Mouse (Mus musculus) adrenal gland, postnatal 14 days (tissue): ENCODE data around the gene Aplf. TPM values are rescaled to one million over a fixed set of nuclear protein-coding genes. Genes with fewer than 3 reads are reported as not detected.
A peak's percentile ranks its signal among the peaks of the same experiment; 100 is the strongest.

Experiments used
- DNase-seq: peaks from one replicate; pipeline ENCODE4 v3.0.0; 2021; ENCODE audit warnings: mixed read lengths
- total RNA-seq: library from RNA; stranded (reverse); gene quantifications from 2 replicates; pipeline ENCODE4 v1.2.3, GENCODE M21; 2021

The Aplf gene
- total RNA-seq, 1 experiment from 2014 or later, result 5.9 TPM

- no peak for DNase-seq
These were observed 48.8 kb downstream of the Aplf start for GRCm38 (mm10) chr6:87623151-87623550.

DNA sequence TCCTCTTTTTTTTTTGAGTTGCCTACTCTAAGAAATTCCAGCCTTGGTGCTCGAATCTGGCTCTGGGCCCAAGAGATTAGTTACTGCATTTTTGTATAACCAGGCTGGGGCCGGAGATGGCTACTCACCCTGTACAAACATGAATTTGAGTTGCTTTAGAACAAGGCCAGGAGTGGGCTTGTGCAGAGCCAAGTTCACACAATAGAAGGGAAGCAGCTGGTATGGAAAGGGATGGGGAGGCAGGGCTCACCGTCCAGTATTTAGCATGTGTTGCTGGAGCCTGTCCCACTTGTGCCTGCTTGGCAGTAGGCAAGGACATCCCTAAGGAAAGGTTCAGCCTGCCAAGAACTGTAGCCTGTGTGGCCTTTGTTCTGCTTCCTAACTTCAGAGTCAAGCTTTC, 50.7 kb downstream of the Aplf start:
- peak; percentile 74 for DNase-seq

DNA sequence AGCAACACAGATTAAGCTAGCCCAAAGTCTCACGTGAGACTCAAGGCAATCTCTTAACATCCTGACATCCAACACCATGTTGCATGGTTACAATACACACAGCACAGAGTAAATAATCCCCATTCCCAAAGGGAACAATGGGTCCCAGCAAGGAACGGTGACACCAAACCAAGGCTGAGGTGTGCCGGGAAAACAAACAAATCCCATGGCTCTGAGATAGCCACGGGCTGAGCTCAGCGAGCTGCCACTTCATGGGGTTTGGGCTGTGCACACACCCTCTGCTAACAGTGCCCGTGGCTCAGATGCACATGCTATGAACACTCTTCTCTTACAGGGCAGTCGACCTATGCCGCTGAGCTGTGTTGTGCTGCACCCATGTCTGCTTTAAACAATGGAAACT, 54.0 kb downstream of the Aplf start:
- DNase-seq, result no peak

GRCm38 (mm10) chr6:87615696-87616083, 56.3 kb downstream of the Aplf start:
- no peak for DNase-seq

DNA sequence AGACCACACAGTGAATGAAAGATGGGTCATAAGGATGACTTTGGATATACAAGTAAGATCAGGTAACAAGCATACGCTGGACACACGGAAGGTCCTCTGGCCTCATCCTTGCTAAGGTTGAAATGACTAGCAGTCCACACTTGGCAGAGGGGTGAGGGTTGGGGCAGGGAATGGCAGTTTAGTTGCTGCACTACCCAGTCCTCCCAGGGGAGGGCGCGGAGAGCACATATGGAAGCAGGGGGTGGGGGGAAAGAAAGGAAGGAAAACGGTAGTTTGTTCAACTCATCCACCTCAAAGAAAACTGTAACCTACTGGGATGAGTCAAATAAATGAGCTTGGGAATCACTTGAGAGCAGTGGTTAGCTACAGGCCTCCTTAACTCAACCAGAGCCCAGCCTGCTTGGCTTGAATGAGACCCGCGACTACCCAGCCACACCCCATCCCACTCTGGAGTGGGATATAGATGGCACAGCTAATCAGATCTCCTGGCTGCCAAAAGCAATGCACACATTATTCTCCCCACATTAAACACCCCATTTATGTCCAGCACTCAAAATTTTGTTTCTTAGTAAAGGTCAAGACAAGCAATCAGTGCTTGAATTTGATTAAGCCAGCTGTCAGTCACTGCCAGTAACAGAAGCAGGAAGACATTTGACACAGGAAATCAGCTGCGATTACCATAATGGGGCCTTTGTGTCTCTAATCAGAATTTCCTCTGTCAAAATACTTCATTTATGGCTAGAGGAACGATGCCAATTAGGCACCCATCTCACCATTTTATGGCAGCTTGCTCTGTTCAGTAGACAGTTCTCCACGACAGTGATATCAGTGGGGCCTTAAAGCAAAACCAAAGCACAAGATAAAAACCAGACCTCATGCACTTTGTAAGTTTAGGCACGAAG, 56.9 kb downstream of the Aplf start:
- peak; percentile 79 for DNase-seq

DNA sequence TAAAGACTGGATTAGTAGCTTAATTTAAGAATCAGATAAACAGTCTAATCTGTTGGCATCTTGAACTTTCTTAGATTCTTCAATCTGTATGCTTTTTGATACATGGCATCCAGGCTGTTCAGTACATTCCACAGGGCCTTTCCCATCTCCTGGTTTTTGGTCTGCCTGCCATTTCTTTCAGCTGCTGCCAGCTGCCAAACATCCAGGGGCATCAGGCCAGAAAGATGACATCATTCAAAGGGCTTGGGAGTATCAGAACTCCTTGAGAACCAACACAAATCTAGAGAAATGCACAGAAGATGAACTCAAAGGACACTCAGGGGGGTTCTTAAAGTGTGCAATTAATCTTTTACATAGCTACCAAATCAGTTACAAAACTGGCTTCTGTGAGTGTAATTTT, 72.2 kb downstream of the Aplf start:
- peak; percentile 84 for DNase-seq

DNA sequence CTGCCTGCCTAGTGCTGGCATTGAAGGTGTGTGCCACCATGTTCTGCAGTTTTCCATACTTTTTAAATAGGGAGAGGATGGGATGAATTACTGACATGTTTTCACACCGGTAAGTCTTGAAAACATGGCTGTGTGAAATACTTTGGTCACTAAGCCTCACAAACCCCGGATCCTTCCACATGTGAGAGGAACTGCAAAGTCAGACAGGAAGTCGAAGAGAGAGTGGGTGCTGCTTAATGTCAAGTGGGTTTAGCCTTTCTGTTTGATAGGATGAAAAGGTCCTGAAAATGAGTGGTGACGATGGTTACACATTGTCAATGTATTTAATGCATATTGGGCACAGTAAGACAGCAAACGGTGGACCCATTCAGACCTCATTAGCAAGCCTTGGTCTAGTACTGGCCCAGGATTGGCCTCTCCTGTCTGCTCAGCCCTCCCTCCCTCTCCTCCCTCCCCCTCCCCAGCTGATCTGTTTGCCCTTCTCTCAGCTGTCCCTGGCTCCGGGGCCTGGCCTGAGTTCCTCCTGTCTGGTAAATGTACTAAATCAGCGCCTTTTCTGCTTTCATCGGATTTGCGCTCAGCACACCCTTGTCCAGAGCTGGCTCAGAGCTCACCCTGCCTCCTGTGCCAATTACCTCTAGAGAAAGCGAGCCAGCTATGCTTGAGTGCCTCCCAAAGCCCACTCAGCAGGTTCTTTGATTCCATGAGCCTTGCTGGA, 74.7 kb downstream of the Aplf start:
- no peak for DNase-seq

DNA sequence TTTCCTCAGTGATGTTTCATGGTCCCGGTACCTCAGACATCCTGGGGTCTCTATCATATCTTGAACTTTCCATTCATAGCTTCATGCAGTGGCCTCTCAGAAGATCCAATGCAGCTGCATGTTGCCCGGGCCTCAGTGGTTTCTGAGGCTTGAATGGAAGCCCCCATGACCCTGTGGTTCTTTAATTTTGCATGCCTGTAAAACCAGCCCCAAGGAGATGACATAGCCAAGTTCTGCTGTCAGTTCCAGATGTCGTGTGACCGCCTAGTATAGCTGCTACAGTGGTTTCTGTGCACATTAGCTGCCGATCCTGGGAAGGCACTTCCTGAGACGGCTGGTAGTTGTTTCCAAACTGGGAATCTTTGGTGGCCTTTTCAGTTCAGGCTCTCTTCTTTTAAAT, 77.8 kb downstream of the Aplf start:
- DNase-seq, result no peak

GRCm38 (mm10) chr6:87590394-87591281, 81.4 kb downstream of the Aplf start, which contains the start of gene Prokr1:
Prokr1 (minus strand) TSS chr6:87590743.
- DNase-seq, result peak; percentile 67

- DNase-seq, result no peak
These were observed 82.1 kb downstream of the Aplf start for GRCm38 (mm10) chr6:87589718-87590393.

DNA sequence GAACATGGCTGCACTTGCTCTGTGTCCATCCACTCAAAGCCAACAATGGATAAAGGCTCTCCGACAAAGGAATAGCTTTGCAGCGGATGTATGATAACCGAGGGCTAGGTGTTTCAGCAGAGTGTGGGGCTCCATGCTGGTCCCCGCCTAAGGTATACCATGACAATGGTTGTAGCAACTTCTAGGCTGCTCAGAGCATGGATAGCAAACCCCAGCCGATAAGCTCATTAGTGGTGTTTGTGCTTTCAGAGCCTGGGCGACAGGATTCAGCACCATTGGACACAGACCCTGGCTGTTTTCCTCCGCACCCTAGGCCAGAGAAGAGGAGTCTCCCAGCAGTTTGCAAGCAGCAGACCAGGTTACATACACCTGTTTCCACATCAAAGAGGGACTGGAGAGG, 88.0 kb downstream of the Aplf start:
- DNase-seq, result no peak

- no peak for DNase-seq
These were observed 88.8 kb downstream of the Aplf start for GRCm38 (mm10) chr6:87583183-87583611.

- DNase-seq, result peak; percentile 32
These were observed 89.5 kb downstream of the Aplf start for GRCm38 (mm10) chr6:87582456-87582855.

- no peak for DNase-seq
These were observed 90.4 kb downstream of the Aplf start for GRCm38 (mm10) chr6:87581581-87581980.

DNA sequence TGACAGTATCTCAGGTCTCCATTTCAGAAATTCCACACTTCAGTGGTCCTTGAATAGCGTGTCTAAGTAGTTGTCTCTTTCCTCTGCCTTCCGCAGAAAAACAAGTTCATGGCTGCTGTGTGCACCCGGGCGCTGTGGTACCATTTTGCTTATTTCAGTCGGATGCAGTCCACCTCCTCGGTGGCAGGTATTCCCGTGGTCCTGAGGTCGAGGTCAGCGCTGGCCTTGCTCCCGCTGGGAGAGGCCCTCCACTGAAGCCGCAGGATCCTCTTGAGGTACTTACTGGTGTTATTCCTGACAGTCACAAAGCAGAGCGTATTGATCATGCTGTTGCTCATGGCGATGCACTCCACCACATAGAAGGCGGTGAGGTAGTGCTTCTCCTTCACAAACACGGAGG, 90.9 kb downstream of the Aplf start:
- no peak for DNase-seq

Other genes starting within 250 kb of the Aplf start
- gene Bmp10, start 243.2 kb downstream of the Aplf start, total RNA-seq, result 0.67 TPM in 1 of 2 replicates, not detected in the other
- 5.2 and 10.5 TPM in 2 replicates for gene Arhgap25, start 138.9 kb downstream of the Aplf start, total RNA-seq
- 0.71 and 0.93 TPM in 2 replicates for gene Prokr1, start 81.5 kb downstream of the Aplf start, total RNA-seq
- gene Efcc1, start 58.7 kb upstream of the Aplf start, total RNA-seq, result 1.1 and 2.5 TPM in 2 replicates
- gene Gp9, start 105.9 kb upstream of the Aplf start, total RNA-seq, result 0.52 and 0.60 TPM in 2 replicates
- 27.8 and 33.2 TPM in 2 replicates for gene Rab43, start 140.0 kb upstream of the Aplf start, total RNA-seq
- 4.1 and 6.1 TPM in 2 replicates for gene Gm45140, start 163.6 kb upstream of the Aplf start, total RNA-seq
- gene Isy1, start 166.6 kb upstream of the Aplf start, total RNA-seq, result 41.0 and 42.3 TPM in 2 replicates
- 392 and 410 TPM in 2 replicates for gene Cnbp, start 178.9 kb upstream of the Aplf start, total RNA-seq
- gene Copg1, start 215.6 kb upstream of the Aplf start, total RNA-seq, result 93.2 and 98.2 TPM in 2 replicates
- 23.3 and 24.8 TPM in 2 replicates for gene Hmces, start 241.7 kb upstream of the Aplf start, total RNA-seq